Mouse (Mus musculus) C2C12 (cell line): Measurements from ENCODE around the gene Shf. TPM values are rescaled to one million over a fixed set of nuclear protein-coding genes. Genes with fewer than 3 reads are reported as not detected.

Experiments used
- H3K27me3 ChIP-seq: one replicate; pipeline ENCODE4 v1.6.1; 2011; ENCODE audit not compliant: control insufficient read depth, insufficient read depth, insufficient read length
- H3K36me3 ChIP-seq: one replicate; pipeline ENCODE4 v1.6.1; 2011; ENCODE audit not compliant: control insufficient read depth, insufficient read depth
- H3K4me3 ChIP-seq: one replicate; pipeline ENCODE4 v1.5.1; 2011; ENCODE audit warnings: mild to moderate bottlenecking, control low read depth; ENCODE audit not compliant: poor library complexity, insufficient read depth, severe bottlenecking
- H3K79me2 ChIP-seq: one replicate; pipeline ENCODE4 v1.6.1; 2011; ENCODE audit not compliant: control insufficient read depth, insufficient read depth
- H3K79me3 ChIP-seq: one replicate; pipeline ENCODE4 v1.6.1; 2011; ENCODE audit warnings: low read depth, control low read depth
- H3ac ChIP-seq: one replicate; pipeline ENCODE3; 2011; ENCODE audit warnings: low read depth; ENCODE audit not compliant: control insufficient read depth, insufficient read length
- CEBPB ChIP-seq: IDR thresholded peaks from one replicate; pipeline ENCODE4 v1.6.1; 2011; ENCODE audit warnings: low read depth, mild to moderate bottlenecking, control low read depth, moderate library complexity
- CTCF ChIP-seq: IDR thresholded peaks from one replicate; pipeline ENCODE4 v1.5.1; 2011; ENCODE audit not compliant: control insufficient read depth, insufficient read depth, insufficient read length
- FOSL1 ChIP-seq: IDR thresholded peaks from one replicate; pipeline ENCODE4 v1.8.0; 2011; ENCODE audit warnings: mild to moderate bottlenecking, low read length; ENCODE audit not compliant: poor library complexity, insufficient read depth, severe bottlenecking
- MAX ChIP-seq: IDR thresholded peaks from one replicate; pipeline ENCODE4 v1.6.1; 2011; ENCODE audit warnings: mild to moderate bottlenecking, control low read depth
- MYOD1 ChIP-seq: IDR thresholded peaks from one replicate; pipeline ENCODE4 v1.6.1; 2011; ENCODE audit warnings: low read depth; ENCODE audit not compliant: control insufficient read depth, insufficient read length
- MYOG ChIP-seq: IDR thresholded peaks from one replicate; pipeline ENCODE4 v1.6.1; 2011; ENCODE audit not compliant: control insufficient read depth, insufficient read length; ENCODE audit errors: extremely low read depth
- USF1 ChIP-seq: IDR thresholded peaks from one replicate; pipeline ENCODE4 v1.6.1; 2011; ENCODE audit warnings: low read depth, mild to moderate bottlenecking, control low read depth, moderate library complexity
- polyA plus RNA-seq: library from polyadenylated mRNA; unstranded; fragments of >200 nt; fragmentation: generic; extraction: Trizol; gene quantifications from one replicate; pipeline ENCODE4 v1.2.1, GENCODE M21; 2012; ENCODE audit warnings: missing spikeins

Shf gene
- polyA plus RNA-seq, 1 experiment: 38.7 TPM

GRCm38 (mm10) chr2:122376041-122376561 is 7.1 kb upstream of the Shf start:
- TF ChIP-seq MYOG: no peak
- TF ChIP-seq USF1: no peak
- TF ChIP-seq CEBPB: no peak
- no peak for TF ChIP-seq MYOD1
- TF ChIP-seq CTCF: no peak
- TF ChIP-seq MAX: peak; percentile 44
- TF ChIP-seq FOSL1: no peak

GRCm38 (mm10) chr2:122375391-122375991 is 6.5 kb upstream of the Shf start:
- no peaks in the 10 kb centered on the region for H3K36me3 ChIP-seq
- no peaks in the 10 kb centered on the region for H3K79me2 ChIP-seq
- no peaks in the 10 kb centered on the region for H3K27me3 ChIP-seq
- TF ChIP-seq CTCF (no peak), FOSL1 (no peak), MYOD1 (no peak), MAX (no peak), MYOG (no peak), CEBPB (no peak)
- no peaks in the 10 kb centered on the region for H3K79me3 ChIP-seq
- H3ac ChIP-seq: peak overlapping the region; percentile 52
- peak overlapping the region; percentile 59 for H3K4me3 ChIP-seq

More at GRCm38 (mm10) chr2:122376041-122376561, 7.1 kb upstream of the Shf start:
- Histone ChIP-seq H3K4me3 (peak overlapping the region; percentile 59), H3ac (peak overlapping the region; percentile 52), H3K27me3 (no peaks in the 10 kb centered on the region), H3K36me3 (no peaks in the 10 kb centered on the region), H3K79me3 (no peaks in the 10 kb centered on the region), H3K79me2 (no peaks in the 10 kb centered on the region)

DNA sequence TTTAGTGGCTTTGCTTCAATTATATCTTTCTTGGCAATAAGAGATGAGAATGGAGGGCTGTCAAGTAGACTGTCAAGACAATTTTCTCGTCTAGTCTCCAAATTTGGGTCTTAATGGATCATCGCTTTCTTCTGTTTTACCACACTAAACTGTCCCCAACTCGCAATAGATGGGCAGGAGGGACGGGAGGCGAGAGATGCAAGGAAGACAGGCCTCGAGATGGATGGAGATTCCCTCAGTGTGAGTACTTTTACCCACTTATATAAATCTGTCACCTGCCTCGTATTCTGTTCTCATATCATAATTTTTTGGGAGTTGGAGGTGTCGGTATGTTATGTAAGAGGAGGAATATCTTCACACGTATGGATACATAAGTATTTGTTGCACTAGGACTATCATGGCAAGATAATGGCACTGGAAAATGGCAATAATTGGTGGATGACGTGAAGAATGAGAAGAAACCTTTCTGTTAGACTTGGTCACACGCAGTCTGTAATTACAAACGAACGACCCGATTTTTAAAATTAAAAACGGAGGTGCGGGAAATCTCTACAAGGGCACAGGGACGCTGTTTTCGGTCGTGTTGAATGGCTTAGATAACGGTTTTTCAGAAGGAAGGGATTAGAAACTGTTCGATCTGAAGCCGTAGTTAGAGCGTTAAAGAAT is 5.8 kb upstream of the Shf start:
- peak overlapping the region; percentile 16 for H3K4me3 ChIP-seq

DNA sequence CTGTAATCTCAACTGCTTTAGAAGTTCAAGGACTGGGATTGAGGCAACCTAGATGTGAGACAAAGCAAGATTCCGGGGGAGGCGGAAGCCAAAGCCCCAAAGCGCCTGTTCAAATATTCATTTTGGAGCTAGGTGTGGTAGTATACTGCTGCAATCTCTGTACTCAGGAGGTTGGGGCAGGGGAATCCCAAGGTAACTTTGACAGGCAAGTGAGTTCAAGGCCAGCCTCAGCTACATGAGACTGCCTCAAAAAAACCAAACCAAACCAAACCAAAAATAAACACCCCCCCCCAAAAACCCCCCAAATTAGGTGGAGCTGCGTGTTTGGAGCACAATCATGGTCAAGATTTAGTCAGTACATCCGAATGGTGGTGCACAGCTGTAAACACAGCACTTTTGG is 5.0 kb upstream of the Shf start:
- Histone ChIP-seq H3ac (no peak overlapping the region), H3K79me3 (no peaks in the 10 kb centered on the region), H3K4me3 (no peak overlapping the region), H3K27me3 (no peaks in the 10 kb centered on the region), H3K36me3 (no peaks in the 10 kb centered on the region), H3K79me2 (no peaks in the 10 kb centered on the region)
- no peak for TF ChIP-seq CEBPB
- no peak for TF ChIP-seq MYOG
- TF ChIP-seq CTCF: no peak
- no peak for TF ChIP-seq MAX

More for the DNA sequence above, 5.8 kb upstream of the Shf start:
- H3ac ChIP-seq: peak overlapping the region; percentile 2
- no peaks in the 10 kb centered on the region for H3K79me3 ChIP-seq
- H3K36me3 ChIP-seq: no peaks in the 10 kb centered on the region
- no peaks in the 10 kb centered on the region for H3K79me2 ChIP-seq
- TF ChIP-seq MAX: no peak
- TF ChIP-seq MYOD1: no peak
- TF ChIP-seq USF1: no peak
- no peak for TF ChIP-seq FOSL1
- TF ChIP-seq CEBPB: no peak
- no peak for TF ChIP-seq MYOG
- TF ChIP-seq CTCF: no peak
- H3K27me3 ChIP-seq: no peaks in the 10 kb centered on the region

DNA sequence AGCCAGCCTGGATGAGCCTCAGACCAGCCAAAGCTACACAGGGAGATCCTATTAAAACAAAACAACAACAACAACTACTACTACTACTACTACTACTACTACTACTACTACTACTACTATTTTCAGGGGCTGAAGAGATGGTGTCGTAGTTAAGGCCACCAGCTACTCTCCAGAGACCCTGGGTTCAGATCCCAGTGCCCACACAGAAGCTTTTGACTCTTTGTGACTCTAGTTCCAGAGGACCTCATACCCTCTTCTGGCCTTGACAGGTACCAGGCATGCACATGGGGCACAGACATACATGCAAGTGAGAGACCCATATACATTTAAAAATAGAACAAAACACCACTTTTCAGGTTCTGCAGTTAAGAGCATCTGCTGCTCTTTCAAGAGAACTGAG is 3.6 kb upstream of the Shf start:
- TF ChIP-seq MYOD1 (no peak), MYOG (no peak), CTCF (no peak), CEBPB (no peak), MAX (no peak), USF1 (no peak), FOSL1 (no peak)

GRCm38 (mm10) chr2:122372067-122372466 is 3.1 kb upstream of the Shf start:
- no peak overlapping the region for H3ac ChIP-seq
- no peaks in the 10 kb centered on the region for H3K36me3 ChIP-seq
- TF ChIP-seq CEBPB: no peak
- TF ChIP-seq CTCF: no peak
- no peak for TF ChIP-seq MYOG
- no peak for TF ChIP-seq FOSL1
- TF ChIP-seq MYOD1: no peak
- no peak for TF ChIP-seq USF1
- no peak for TF ChIP-seq MAX
- H3K79me3 ChIP-seq: peaks cover 3% of the 10 kb centered on the region
- peaks cover 16% of the 10 kb centered on the region for H3K79me2 ChIP-seq
- H3K27me3 ChIP-seq: no peaks in the 10 kb centered on the region
- H3K4me3 ChIP-seq: no peak overlapping the region

More for the DNA sequence above, 3.6 kb upstream of the Shf start:
- Histone ChIP-seq H3ac (no peak overlapping the region), H3K36me3 (no peaks in the 10 kb centered on the region), H3K79me2 (peaks cover 11% of the 10 kb centered on the region), H3K27me3 (no peaks in the 10 kb centered on the region), H3K4me3 (no peak overlapping the region), H3K79me3 (peaks cover 2% of the 10 kb centered on the region)
